Mouse (Mus musculus): Measurements from ENCODE around the gene Arhgap4.
A peak's percentile ranks its signal among the peaks of the same experiment; 100 is the strongest.

- TF ChIP-seq POLR2A (IDR thresholded peaks at IDR 0.05; ENCODE audit: control insufficient read depth, extremely low read depth, insufficient read depth, low read length, poor library complexity) (peak; percentile 61; the same call in 1 of the 2 replicates), CTCF (IDR thresholded peaks at IDR 0.05; ENCODE audit: borderline replicate concordance, control insufficient read depth, extremely low read depth, insufficient read depth, low read length, poor library complexity) (no peak)
Measured at GRCm38 (mm10) chrX:73967177-73968075, 45.8 kb upstream of the Arhgap4 start.

Measured in thymus, adult 2 months (tissue).